Mouse (Mus musculus): ENCODE measurements around the gene Camta2. TPM values are rescaled to one million over a fixed set of nuclear protein-coding genes. Genes with fewer than 3 reads are reported as not detected.
A peak's percentile ranks its signal among the peaks of the same experiment; 100 is the strongest.

The Camta2 gene
- polyA plus RNA-seq, 1 experiment = 16.3 TPM

GRCm38 (mm10) chr11:70679361-70679760, 8.5 kb downstream of the Camta2 start:
- Histone ChIP-seq H3K4me3 (ENCODE audit: insufficient read depth, low read depth, low read length) (no peak overlapping the region), H3K27ac (replicated peaks; ENCODE audit: low read depth, low read length) (no peak overlapping the region)

GRCm38 (mm10) chr11:70678576-70678975, 9.3 kb downstream of the Camta2 start:
- no peaks in the 10 kb centered on the region for H3K4me1 ChIP-seq (ENCODE audit: control insufficient read depth, insufficient read depth, insufficient read length, low read length)
- no peak overlapping the region for H3K27ac ChIP-seq (replicated peaks; ENCODE audit: low read depth, low read length)
- no peak overlapping the region for H3K4me3 ChIP-seq (ENCODE audit: insufficient read depth, low read depth, low read length)

More at GRCm38 (mm10) chr11:70679361-70679760, 8.5 kb downstream of the Camta2 start:
- no peaks in the 10 kb centered on the region for H3K4me1 ChIP-seq (ENCODE audit: control insufficient read depth, insufficient read depth, insufficient read length, low read length)

- H3K4me3 ChIP-seq (ENCODE audit: insufficient read depth, low read depth, low read length) = no peak overlapping the region
- no peaks in the 10 kb centered on the region for H3K4me1 ChIP-seq (ENCODE audit: control insufficient read depth, insufficient read depth, insufficient read length, low read length)
- H3K27ac ChIP-seq (replicated peaks; ENCODE audit: low read depth, low read length) = no peak overlapping the region
Observed at GRCm38 (mm10) chr11:70678092-70678491, 9.8 kb downstream of the Camta2 start.

- H3K4me1 ChIP-seq (ENCODE audit: control insufficient read depth, insufficient read depth, insufficient read length, low read length) = no peaks in the 10 kb centered on the region
- no peak overlapping the region for H3K4me3 ChIP-seq (ENCODE audit: insufficient read depth, low read depth, low read length)
- H3K27ac ChIP-seq (replicated peaks; ENCODE audit: low read depth, low read length) = no peak overlapping the region
Observed at GRCm38 (mm10) chr11:70674501-70674900, 13.4 kb downstream of the Camta2 start.

- H3K4me3 ChIP-seq (ENCODE audit: insufficient read depth, low read depth, low read length) = no peak overlapping the region
- no peak overlapping the region for H3K27ac ChIP-seq (replicated peaks; ENCODE audit: low read depth, low read length)
Observed at GRCm38 (mm10) chr11:70674014-70674413, 13.9 kb downstream of the Camta2 start.

GRCm38 (mm10) chr11:70671333-70672047, 16.4 kb downstream of the Camta2 start:
- Histone ChIP-seq H3K27ac (replicated peaks; ENCODE audit: low read depth, low read length) (no peak overlapping the region), H3K4me3 (ENCODE audit: insufficient read depth, low read depth, low read length) (no peak overlapping the region), H3K4me1 (ENCODE audit: control insufficient read depth, insufficient read depth, insufficient read length, low read length) (no peaks in the 10 kb centered on the region)

More at GRCm38 (mm10) chr11:70674014-70674413, 13.9 kb downstream of the Camta2 start:
- H3K4me1 ChIP-seq (ENCODE audit: control insufficient read depth, insufficient read depth, insufficient read length, low read length) = no peaks in the 10 kb centered on the region

GRCm38 (mm10) chr11:70670483-70670882, 17.4 kb downstream of the Camta2 start:
- H3K4me1 ChIP-seq (ENCODE audit: control insufficient read depth, insufficient read depth, insufficient read length, low read length) = no peaks in the 10 kb centered on the region
- H3K4me3 ChIP-seq (ENCODE audit: insufficient read depth, low read depth, low read length) = peak overlapping the region; percentile 74; the same call in 1 of the 2 replicates
- no peak overlapping the region for H3K27ac ChIP-seq (replicated peaks; ENCODE audit: low read depth, low read length)

GRCm38 (mm10) chr11:70669582-70670345, 18.1 kb downstream of the Camta2 start:
- H3K27ac ChIP-seq (replicated peaks; ENCODE audit: low read depth, low read length) = peak overlapping the region; percentile 87
- H3K4me1 ChIP-seq (ENCODE audit: control insufficient read depth, insufficient read depth, insufficient read length, low read length) = no peaks in the 10 kb centered on the region
- H3K4me3 ChIP-seq (ENCODE audit: insufficient read depth, low read depth, low read length) = peak overlapping the region; percentile 74

- Histone ChIP-seq H3K27ac (replicated peaks; ENCODE audit: low read depth, low read length) (peak within 1 kb of the TSS; percentile 88), H3K4me1 (ENCODE audit: control insufficient read depth, insufficient read depth, insufficient read length, low read length) (no peaks in the 10 kb centered on the region), H3K4me3 (ENCODE audit: insufficient read depth, low read depth, low read length) (peak within 1 kb of the TSS; percentile 74)
Observed at GRCm38 (mm10) chr11:70668771-70669505, 19.0 kb downstream of the Camta2 start, which contains the start of gene Spag7. Spag7 (minus strand) TSS chr11:70669416.

GRCm38 (mm10) chr11:70668335-70668770, 19.6 kb downstream of the Camta2 start:
- Histone ChIP-seq H3K4me1 (ENCODE audit: control insufficient read depth, insufficient read depth, insufficient read length, low read length) (no peaks in the 10 kb centered on the region), H3K27ac (replicated peaks; ENCODE audit: low read depth, low read length) (peak overlapping the region; percentile 53), H3K4me3 (ENCODE audit: insufficient read depth, low read depth, low read length) (peak overlapping the region; percentile 62)

GRCm38 (mm10) chr11:70667271-70668150, 20.4 kb downstream of the Camta2 start:
- Histone ChIP-seq H3K4me3 (ENCODE audit: insufficient read depth, low read depth, low read length) (0 out of 2 replicates have a peak overlapping the region, but pooled peaks have one; percentile 5), H3K4me1 (ENCODE audit: control insufficient read depth, insufficient read depth, insufficient read length, low read length) (no peaks in the 10 kb centered on the region), H3K27ac (replicated peaks; ENCODE audit: low read depth, low read length) (peak overlapping the region; percentile 29; the same call in 1 of the 2 replicates)

GRCm38 (mm10) chr11:70666687-70667086, 21.2 kb downstream of the Camta2 start:
- no peaks in the 10 kb centered on the region for H3K4me1 ChIP-seq (ENCODE audit: control insufficient read depth, insufficient read depth, insufficient read length, low read length)
- H3K27ac ChIP-seq (replicated peaks; ENCODE audit: low read depth, low read length) = no peak overlapping the region
- H3K4me3 ChIP-seq (ENCODE audit: insufficient read depth, low read depth, low read length) = no peak overlapping the region

GRCm38 (mm10) chr11:70664741-70665140, 23.2 kb downstream of the Camta2 start:
- no peak overlapping the region for H3K4me3 ChIP-seq (ENCODE audit: insufficient read depth, low read depth, low read length)
- H3K4me1 ChIP-seq (ENCODE audit: control insufficient read depth, insufficient read depth, insufficient read length, low read length) = no peaks in the 10 kb centered on the region
- no peak overlapping the region for H3K27ac ChIP-seq (replicated peaks; ENCODE audit: low read depth, low read length)

- no peak overlapping the region for H3K4me3 ChIP-seq (ENCODE audit: insufficient read depth, low read depth, low read length)
- no peaks in the 10 kb centered on the region for H3K4me1 ChIP-seq (ENCODE audit: control insufficient read depth, insufficient read depth, insufficient read length, low read length)
- no peak overlapping the region for H3K27ac ChIP-seq (replicated peaks; ENCODE audit: low read depth, low read length)
Observed at GRCm38 (mm10) chr11:70663957-70664356, 23.9 kb downstream of the Camta2 start.
